Mouse (Mus musculus): ENCODE data around the gene Atp7b.

GRCm38 (mm10) chr8:22059821-22060445 lies at the start of gene Atp7b:
- no peak for TF ChIP-seq CTCF (IDR thresholded peaks at IDR 0.05; ENCODE audit: control insufficient read depth, insufficient read depth, insufficient read length)
- TF ChIP-seq MAX (IDR thresholded peaks at IDR 0.05): no peak
- TF ChIP-seq USF1 (IDR thresholded peaks at IDR 0.05; ENCODE audit: low read depth): no peak
- TF ChIP-seq CEBPB (IDR thresholded peaks at IDR 0.05; ENCODE audit: low read depth): no peak

Measured in C2C12 (cell line).